Mouse (Mus musculus): Measurements from ENCODE around the gene Ttll2.
"Not testable (repeated sequence)": the region's sequence is repeated elsewhere in the genome, so short reads cannot be mapped to it uniquely, and the experiment has no call there.

- TF ChIP-seq CTCF (IDR thresholded peaks at IDR 0.05; ENCODE audit: control insufficient read depth, insufficient read depth, low read length); POLR2A (IDR thresholded peaks at IDR 0.05; ENCODE audit: borderline replicate concordance, control insufficient read depth, low read depth, low read length): not testable (repeated sequence)
Measured at GRCm38 (mm10) chr17:7389898-7390297, 37.4 kb upstream of the Ttll2 start.

Data from bone marrow, adult 2 months (tissue).